Mouse (Mus musculus) gastrocnemius, adult 2 months (tissue): ENCODE measurements around the gene Gal3st2b. TPM values are rescaled to one million over a fixed set of nuclear protein-coding genes. Genes with fewer than 3 reads are reported as not detected.
"Not testable (repeated sequence)": the region's sequence is repeated elsewhere in the genome, so short reads cannot be mapped to it uniquely, and the experiment has no call there.

ENCODE experiments used
- DNase-seq: peaks from one replicate; pipeline ENCODE4 v3.0.0; 2022
- H3K27ac ChIP-seq: fragments of 200-600 bp; 2 replicates; pipeline ENCODE4 v1.8.1; 2022; ENCODE audit warnings: mild to moderate bottlenecking
- H3K4me3 ChIP-seq: fragments of 200-600 bp; 2 replicates; pipeline ENCODE4 v1.8.1; 2022; ENCODE audit warnings: mild to moderate bottlenecking, moderate library complexity
- CTCF ChIP-seq: fragments of 200-600 bp; IDR thresholded peaks from 2 replicates; pipeline ENCODE4 v1.8.1; 2022; ENCODE audit warnings: antibody characterized with exemption, mild to moderate bottlenecking, moderate library complexity
- intact Hi-C: fragments of 180-260 bp; cut with DNase I; formaldehyde crosslinking; loops from one replicate; pipeline ENCODE4 v1.15.1; 2025
- total RNA-seq, 2 experiments: library from RNA; stranded (reverse); gene quantifications; 2 replicates each; pipeline ENCODE4 v1.2.3; 2021

The Gal3st2b gene
- total RNA-seq, 2 experiments from 2014 or later, result 0.08 to 0.15 TPM

DNA sequence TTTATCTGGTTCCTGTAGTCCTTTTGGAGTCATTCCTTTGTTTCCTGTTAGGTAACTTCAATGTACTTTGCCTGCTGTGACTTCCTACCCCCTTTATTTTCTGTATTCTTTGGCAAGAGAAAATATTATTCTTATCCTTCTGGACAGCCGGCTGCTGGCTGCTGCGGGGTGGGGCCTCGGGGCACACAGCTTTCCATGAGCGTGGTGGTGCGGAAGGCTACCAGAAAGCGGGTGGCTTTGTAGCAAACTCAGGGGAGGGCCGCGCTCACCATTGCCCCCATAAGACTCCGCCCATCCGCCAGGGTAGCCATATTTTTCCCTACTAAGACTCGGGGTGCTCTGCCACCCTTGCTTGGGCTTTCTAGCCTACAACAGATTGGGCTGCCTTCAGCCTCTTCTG lies 31.0 kb downstream of the Gal3st2b start:
- intact Hi-C loops, H3K4me3 ChIP-seq, DNase-seq, H3K27ac ChIP-seq: not testable (repeated sequence)

GRCm38 (mm10) chr1:93966489-93966888 lies 48.4 kb downstream of the Gal3st2b start:
- intact Hi-C loops, DNase-seq, H3K4me3 ChIP-seq, H3K27ac ChIP-seq: not testable (repeated sequence)

DNA sequence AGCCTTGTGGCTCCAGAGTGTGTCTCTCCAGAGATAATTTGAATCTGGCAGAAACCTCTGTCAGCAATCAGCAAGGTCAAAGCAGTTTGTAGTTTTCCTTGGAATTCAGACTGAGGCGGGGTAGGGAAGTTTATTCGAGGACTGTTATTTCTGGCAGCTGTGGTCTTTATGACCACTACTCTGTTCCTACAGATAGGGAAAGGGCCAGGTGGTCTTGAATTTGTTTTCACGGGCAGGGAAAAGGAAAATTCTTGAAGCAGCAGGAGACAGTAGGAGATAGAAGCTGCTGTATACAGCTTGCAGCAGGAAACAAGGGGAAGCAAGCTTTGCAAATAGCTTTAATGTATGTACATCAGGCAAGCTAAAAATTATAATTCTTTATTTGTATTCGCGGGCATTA lies 52.3 kb downstream of the Gal3st2b start:
- H3K27ac ChIP-seq, DNase-seq, H3K4me3 ChIP-seq, intact Hi-C loops: not testable (repeated sequence)

- intact Hi-C loops, H3K27ac ChIP-seq, H3K4me3 ChIP-seq, DNase-seq: not testable (repeated sequence)
Observed at GRCm38 (mm10) chr1:93970797-93971196, 52.7 kb downstream of the Gal3st2b start.

DNA sequence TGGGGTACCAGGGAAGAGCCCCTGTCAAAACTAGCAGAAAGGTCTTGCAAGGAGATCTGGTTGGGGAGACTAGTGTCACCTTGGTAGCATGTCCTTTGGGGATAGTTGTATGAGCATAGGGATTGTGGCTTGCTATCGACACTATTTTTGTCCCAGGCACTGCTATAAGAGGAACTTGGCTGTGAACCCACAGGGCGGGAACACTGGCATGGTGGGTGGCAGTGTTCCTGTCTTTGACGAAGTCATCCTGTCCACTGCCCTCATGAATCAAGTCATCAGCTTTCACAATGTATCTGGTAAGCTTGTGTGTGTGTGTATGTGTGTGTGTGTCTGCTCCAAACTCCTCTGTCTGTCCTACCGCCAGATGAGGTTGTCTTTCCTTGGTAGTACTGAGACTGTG lies 57.7 kb downstream of the Gal3st2b start:
- DNase-seq, H3K27ac ChIP-seq, H3K4me3 ChIP-seq, intact Hi-C loops: not testable (repeated sequence)

- DNase-seq, H3K27ac ChIP-seq, H3K4me3 ChIP-seq, intact Hi-C loops: not testable (repeated sequence)
Observed at GRCm38 (mm10) chr1:93978287-93978686, 60.2 kb downstream of the Gal3st2b start.

- DNase-seq, H3K27ac ChIP-seq, H3K4me3 ChIP-seq, intact Hi-C loops: not testable (repeated sequence)
Observed at GRCm38 (mm10) chr1:93980932-93981331, 62.8 kb downstream of the Gal3st2b start.

DNA sequence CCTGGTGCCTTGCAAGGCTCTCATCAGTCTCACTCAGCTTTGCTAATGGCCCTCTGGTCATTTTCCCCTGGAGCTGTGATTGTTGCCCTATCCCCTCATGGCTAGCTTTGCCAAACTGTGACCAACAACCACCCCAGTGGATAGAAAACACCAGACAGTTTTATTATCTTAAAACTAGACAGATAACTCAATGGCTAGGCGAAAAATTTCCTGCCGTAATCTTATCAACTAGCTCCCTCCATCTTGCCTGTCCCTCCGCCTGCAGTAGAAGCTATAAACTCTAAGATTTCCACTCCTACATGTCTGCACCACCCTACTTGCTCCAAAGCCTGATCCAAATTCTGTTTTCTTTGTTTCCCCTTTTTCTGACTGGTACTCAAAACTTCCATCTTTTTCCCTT lies 68.1 kb downstream of the Gal3st2b start:
- no peak for DNase-seq

DNA sequence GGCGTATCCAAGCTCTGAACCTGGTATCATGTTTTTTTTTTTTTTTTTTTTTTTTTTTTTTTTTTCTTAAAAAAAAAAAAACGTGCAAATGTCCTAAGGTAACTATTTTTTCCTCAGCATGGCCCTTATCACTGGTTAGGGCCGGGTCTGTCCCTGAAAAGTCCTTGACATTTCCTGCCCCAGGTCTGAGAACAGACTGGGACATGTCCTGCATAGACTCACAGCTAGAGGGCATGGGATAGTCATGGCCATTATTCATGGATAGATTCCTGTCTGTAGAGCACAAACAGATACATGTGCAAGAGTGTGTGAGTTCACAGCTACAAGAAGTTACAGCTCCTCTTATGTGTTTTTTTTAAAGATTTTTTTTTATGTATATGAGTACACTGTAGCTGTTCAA lies 70.7 kb downstream of the Gal3st2b start:
- DNase-seq, result no peak
- H3K27ac ChIP-seq, result no peak overlapping the region
- no peak overlapping the region for H3K4me3 ChIP-seq
- no peak for TF ChIP-seq CTCF
- intact Hi-C loops, result no loop called here

More for the DNA sequence above, 68.1 kb downstream of the Gal3st2b start:
- intact Hi-C loops, result no loop called here
- Histone ChIP-seq H3K27ac (no peak overlapping the region), H3K4me3 (no peak overlapping the region)
- no peak for TF ChIP-seq CTCF

- H3K27ac ChIP-seq, H3K4me3 ChIP-seq, DNase-seq, intact Hi-C loops: not testable (repeated sequence)
Observed at GRCm38 (mm10) chr1:93990209-93990608, 72.1 kb downstream of the Gal3st2b start, which contains the start of gene Gal3st2c. Gene Gal3st2c, plus strand, starts transcription at chr1:93990509.

GRCm38 (mm10) chr1:93991068-93991467 lies 73.0 kb downstream of the Gal3st2b start:
- DNase-seq, H3K4me3 ChIP-seq, H3K27ac ChIP-seq, intact Hi-C loops: not testable (repeated sequence)

DNA sequence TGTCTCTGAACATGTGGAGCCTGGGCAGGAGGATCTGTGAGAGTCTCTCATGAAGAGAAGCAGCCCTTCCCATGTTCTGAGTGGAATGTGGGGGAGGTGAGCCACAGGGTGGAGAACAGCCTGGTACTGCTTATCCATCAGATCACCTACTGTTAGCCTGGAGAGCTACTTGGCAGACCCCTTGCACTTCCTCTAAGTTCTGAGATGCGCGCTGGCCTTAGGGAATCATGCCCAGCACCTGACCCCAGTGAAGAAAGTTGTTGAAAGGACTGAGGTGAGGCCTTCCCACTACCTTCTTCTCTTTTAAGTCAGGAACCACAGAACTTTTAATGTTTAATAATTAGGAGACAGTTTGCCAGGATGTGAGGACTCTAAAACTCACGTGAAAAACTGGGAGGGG lies 73.4 kb downstream of the Gal3st2b start:
- intact Hi-C loops, DNase-seq, H3K27ac ChIP-seq, H3K4me3 ChIP-seq: not testable (repeated sequence)

Other genes starting within 250 kb of the Gal3st2b start
- gene Bok, start 232.7 kb upstream of the Gal3st2b start, total RNA-seq, result 1 to 10 TPM in 1 of 2 experiments, under 1 TPM in 1; 0.59 to 1.1 TPM
- gene Atg4b, start 166.8 kb upstream of the Gal3st2b start, total RNA-seq, result 10 to 100 TPM; 24.0 to 31.3 TPM
- 10 to 100 TPM; 70.0 to 94.1 TPM for gene Thap4, start 163.4 kb upstream of the Gal3st2b start, total RNA-seq
- gene Dtymk, start 116.4 kb upstream of the Gal3st2b start, total RNA-seq, result 10 to 100 TPM; 14.1 to 18.6 TPM
- 1 to 10 TPM; 3.6 to 5.8 TPM for gene Ing5, start 114.3 kb upstream of the Gal3st2b start, total RNA-seq
- 10 to 100 TPM; 21.7 to 22.9 TPM for gene D2hgdh, start 93.4 kb upstream of the Gal3st2b start, total RNA-seq
- gene Gal3st2, start 57.0 kb upstream of the Gal3st2b start, total RNA-seq, result not detected
- under 1 TPM; 0.03 to 0.06 TPM for gene Gal3st2c, start 72.2 kb downstream of the Gal3st2b start, total RNA-seq
- not detected for gene Neu4, start 102.1 kb downstream of the Gal3st2b start, total RNA-seq
- gene Pdcd1, start 134.2 kb downstream of the Gal3st2b start, total RNA-seq, result not detected